Mouse (Mus musculus): Measurements from ENCODE around the gene Tll2. TPM values are rescaled to one million over a fixed set of nuclear protein-coding genes. Genes with fewer than 3 reads are reported as not detected.

Tll2 gene
- polyA plus RNA-seq, 1 experiment = not detected

DNA sequence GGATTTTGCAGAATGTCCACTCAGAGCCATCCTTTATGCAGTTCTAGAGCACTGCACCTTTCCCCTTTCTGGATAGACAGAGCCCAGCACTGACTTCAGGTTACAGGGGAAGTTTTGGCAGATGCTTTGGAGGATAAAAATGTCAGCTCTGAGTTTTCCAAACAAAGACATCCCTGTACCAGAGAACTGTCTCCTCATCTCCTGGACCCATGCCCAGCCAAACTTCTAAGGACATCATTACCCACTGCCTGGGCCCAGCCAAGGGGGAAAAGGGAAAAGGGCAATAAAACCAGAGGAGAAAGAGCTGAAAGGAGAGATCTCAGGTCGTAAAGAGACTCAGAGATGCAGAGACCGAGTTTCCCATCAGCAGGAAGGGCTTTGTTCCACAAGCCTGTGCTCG is 83.6 kb downstream of the Tll2 start:
- Histone ChIP-seq H3ac (ENCODE audit: control insufficient read depth, insufficient read length, low read depth) (no peak overlapping the region), H3K36me3 (ENCODE audit: control insufficient read depth, insufficient read depth) (no peaks in the 10 kb centered on the region), H3K79me3 (ENCODE audit: low read depth) (no peaks in the 10 kb centered on the region), H3K27me3 (ENCODE audit: control insufficient read depth, insufficient read depth, insufficient read length) (peaks cover 32% of the 10 kb centered on the region), H3K4me3 (ENCODE audit: insufficient read depth, poor library complexity, severe bottlenecking) (no peak overlapping the region), H3K79me2 (ENCODE audit: control insufficient read depth, insufficient read depth) (no peaks in the 10 kb centered on the region)
- TF ChIP-seq MYOG (IDR thresholded peaks at IDR 0.05; ENCODE audit: control insufficient read depth, extremely low read depth, insufficient read length) = no peak
- TF ChIP-seq USF1 (IDR thresholded peaks at IDR 0.05; ENCODE audit: low read depth) = no peak
- TF ChIP-seq MYOD1 (IDR thresholded peaks at IDR 0.05; ENCODE audit: control insufficient read depth, insufficient read length, low read depth) = no peak
- no peak for TF ChIP-seq CTCF (IDR thresholded peaks at IDR 0.05; ENCODE audit: control insufficient read depth, insufficient read depth, insufficient read length)
- no peak for TF ChIP-seq MAX (IDR thresholded peaks at IDR 0.05)
- no peak for TF ChIP-seq FOSL1 (IDR thresholded peaks at IDR 0.05; ENCODE audit: insufficient read depth, low read length, poor library complexity, severe bottlenecking)
- no peak for TF ChIP-seq CEBPB (IDR thresholded peaks at IDR 0.05; ENCODE audit: low read depth)

DNA sequence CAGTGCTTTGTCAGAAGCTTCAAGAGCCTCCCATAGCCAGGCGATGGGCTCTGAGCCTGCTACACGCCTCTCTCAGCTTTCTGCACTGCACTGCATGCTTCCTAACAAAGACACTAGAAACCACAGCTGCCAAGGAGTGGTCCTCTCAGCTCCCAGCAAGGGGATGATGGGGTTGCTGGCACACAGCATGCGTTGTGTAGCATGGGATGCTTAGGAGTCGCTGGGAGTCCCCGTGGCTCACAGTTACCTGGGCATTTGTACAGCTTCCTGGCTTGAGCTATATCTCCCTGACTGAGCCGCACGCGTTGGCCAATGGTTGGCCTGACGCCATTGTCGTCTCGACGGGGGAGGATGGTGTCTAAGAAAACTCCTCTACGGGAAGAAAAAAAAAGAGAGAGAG is 86.7 kb downstream of the Tll2 start:
- Histone ChIP-seq H3K79me2 (ENCODE audit: control insufficient read depth, insufficient read depth) (no peaks in the 10 kb centered on the region), H3ac (ENCODE audit: control insufficient read depth, insufficient read length, low read depth) (no peak overlapping the region), H3K4me3 (ENCODE audit: insufficient read depth, poor library complexity, severe bottlenecking) (no peak overlapping the region), H3K79me3 (ENCODE audit: low read depth) (no peaks in the 10 kb centered on the region), H3K27me3 (ENCODE audit: control insufficient read depth, insufficient read depth, insufficient read length) (peaks cover 41% of the 10 kb centered on the region), H3K36me3 (ENCODE audit: control insufficient read depth, insufficient read depth) (no peaks in the 10 kb centered on the region)
- TF ChIP-seq FOSL1 (IDR thresholded peaks at IDR 0.05; ENCODE audit: insufficient read depth, low read length, poor library complexity, severe bottlenecking) (no peak), MYOG (IDR thresholded peaks at IDR 0.05; ENCODE audit: control insufficient read depth, extremely low read depth, insufficient read length) (no peak), CEBPB (IDR thresholded peaks at IDR 0.05; ENCODE audit: low read depth) (no peak), MAX (IDR thresholded peaks at IDR 0.05) (no peak), CTCF (IDR thresholded peaks at IDR 0.05; ENCODE audit: control insufficient read depth, insufficient read depth, insufficient read length) (no peak), MYOD1 (IDR thresholded peaks at IDR 0.05; ENCODE audit: control insufficient read depth, insufficient read length, low read depth) (no peak), USF1 (IDR thresholded peaks at IDR 0.05; ENCODE audit: low read depth) (no peak)

DNA sequence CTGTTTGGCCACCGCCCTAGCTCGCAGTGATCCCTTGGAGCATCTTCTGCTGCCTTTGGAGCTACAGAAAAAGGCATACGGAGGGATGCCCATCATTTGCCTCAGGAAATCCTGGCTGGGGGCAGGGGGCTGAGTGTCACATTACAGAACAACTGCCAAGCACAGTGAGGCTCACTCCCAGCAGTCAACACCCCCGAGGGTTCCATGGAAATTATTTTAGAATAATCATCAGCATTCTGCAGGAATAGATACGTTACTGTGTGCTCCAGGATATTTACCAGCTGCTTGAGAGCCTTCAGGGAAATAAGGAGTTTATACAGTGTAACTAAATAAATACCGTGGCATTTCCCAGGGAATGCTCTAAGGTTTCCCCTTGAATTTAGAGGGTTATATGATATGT is 88.3 kb downstream of the Tll2 start:
- Histone ChIP-seq H3ac (ENCODE audit: control insufficient read depth, insufficient read length, low read depth) (no peak overlapping the region), H3K27me3 (ENCODE audit: control insufficient read depth, insufficient read depth, insufficient read length) (peaks cover 55% of the 10 kb centered on the region), H3K79me2 (ENCODE audit: control insufficient read depth, insufficient read depth) (no peaks in the 10 kb centered on the region), H3K79me3 (ENCODE audit: low read depth) (no peaks in the 10 kb centered on the region), H3K4me3 (ENCODE audit: insufficient read depth, poor library complexity, severe bottlenecking) (no peak overlapping the region), H3K36me3 (ENCODE audit: control insufficient read depth, insufficient read depth) (no peaks in the 10 kb centered on the region)
- TF ChIP-seq MYOG (IDR thresholded peaks at IDR 0.05; ENCODE audit: control insufficient read depth, extremely low read depth, insufficient read length) (no peak), MAX (IDR thresholded peaks at IDR 0.05) (no peak), USF1 (IDR thresholded peaks at IDR 0.05; ENCODE audit: low read depth) (no peak), FOSL1 (IDR thresholded peaks at IDR 0.05; ENCODE audit: insufficient read depth, low read length, poor library complexity, severe bottlenecking) (no peak), MYOD1 (IDR thresholded peaks at IDR 0.05; ENCODE audit: control insufficient read depth, insufficient read length, low read depth) (no peak), CTCF (IDR thresholded peaks at IDR 0.05; ENCODE audit: control insufficient read depth, insufficient read depth, insufficient read length) (no peak), CEBPB (IDR thresholded peaks at IDR 0.05; ENCODE audit: low read depth) (no peak)

DNA sequence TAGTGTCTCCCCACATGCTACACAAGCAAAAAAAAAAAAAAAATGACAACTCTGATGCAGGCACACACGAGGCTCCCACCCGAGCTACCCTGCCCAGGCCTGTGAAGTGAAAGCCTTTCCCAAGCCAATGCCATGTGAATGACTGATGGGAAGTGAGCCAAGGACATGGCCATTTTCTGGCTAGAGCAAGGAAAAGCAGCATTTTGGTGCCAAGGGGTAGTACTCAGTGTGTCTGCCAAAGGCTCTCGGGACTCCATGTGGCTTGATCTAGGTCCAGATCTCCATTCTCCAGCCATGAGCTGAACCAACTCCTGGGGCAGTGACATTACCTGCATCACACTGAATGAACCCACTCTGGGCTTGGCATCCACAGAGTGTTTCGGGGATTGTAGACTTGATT is 89.3 kb downstream of the Tll2 start:
- H3K79me2 ChIP-seq (ENCODE audit: control insufficient read depth, insufficient read depth) = no peaks in the 10 kb centered on the region
- no peaks in the 10 kb centered on the region for H3K36me3 ChIP-seq (ENCODE audit: control insufficient read depth, insufficient read depth)
- TF ChIP-seq CEBPB (IDR thresholded peaks at IDR 0.05; ENCODE audit: low read depth) (no peak), MAX (IDR thresholded peaks at IDR 0.05) (no peak), USF1 (IDR thresholded peaks at IDR 0.05; ENCODE audit: low read depth) (no peak), MYOD1 (IDR thresholded peaks at IDR 0.05; ENCODE audit: control insufficient read depth, insufficient read length, low read depth) (no peak), FOSL1 (IDR thresholded peaks at IDR 0.05; ENCODE audit: insufficient read depth, low read length, poor library complexity, severe bottlenecking) (no peak), CTCF (IDR thresholded peaks at IDR 0.05; ENCODE audit: control insufficient read depth, insufficient read depth, insufficient read length) (no peak), MYOG (IDR thresholded peaks at IDR 0.05; ENCODE audit: control insufficient read depth, extremely low read depth, insufficient read length) (no peak)
- no peak overlapping the region for H3K4me3 ChIP-seq (ENCODE audit: insufficient read depth, poor library complexity, severe bottlenecking)
- H3ac ChIP-seq (ENCODE audit: control insufficient read depth, insufficient read length, low read depth) = no peak overlapping the region
- H3K79me3 ChIP-seq (ENCODE audit: low read depth) = no peaks in the 10 kb centered on the region
- H3K27me3 ChIP-seq (ENCODE audit: control insufficient read depth, insufficient read depth, insufficient read length) = peaks cover 61% of the 10 kb centered on the region

DNA sequence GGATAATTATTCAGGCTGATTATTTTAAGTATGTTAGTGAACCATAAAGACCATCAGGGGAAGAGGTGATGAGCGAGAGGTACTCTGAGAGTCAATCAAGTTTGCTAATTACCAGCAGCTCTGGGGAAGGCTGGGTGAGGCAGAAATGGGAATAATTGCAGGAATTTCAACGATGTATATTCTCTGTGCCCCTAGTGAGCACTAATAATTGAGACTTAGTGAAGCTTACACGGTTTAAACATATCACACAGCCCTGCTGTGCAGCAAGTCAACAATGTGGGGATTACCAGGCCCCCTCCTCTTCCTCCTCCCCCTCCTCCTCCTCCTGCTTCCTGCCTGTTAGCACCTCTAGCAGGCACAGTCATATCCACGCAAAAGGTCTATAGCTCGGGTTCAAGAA is 92.0 kb downstream of the Tll2 start:
- Histone ChIP-seq H3K79me2 (ENCODE audit: control insufficient read depth, insufficient read depth) (no peaks in the 10 kb centered on the region), H3K27me3 (ENCODE audit: control insufficient read depth, insufficient read depth, insufficient read length) (peaks cover 73% of the 10 kb centered on the region), H3ac (ENCODE audit: control insufficient read depth, insufficient read length, low read depth) (no peak overlapping the region), H3K79me3 (ENCODE audit: low read depth) (no peaks in the 10 kb centered on the region), H3K36me3 (ENCODE audit: control insufficient read depth, insufficient read depth) (no peaks in the 10 kb centered on the region), H3K4me3 (ENCODE audit: insufficient read depth, poor library complexity, severe bottlenecking) (no peak overlapping the region)
- no peak for TF ChIP-seq FOSL1 (IDR thresholded peaks at IDR 0.05; ENCODE audit: insufficient read depth, low read length, poor library complexity, severe bottlenecking)
- TF ChIP-seq USF1 (IDR thresholded peaks at IDR 0.05; ENCODE audit: low read depth) = no peak
- TF ChIP-seq CTCF (IDR thresholded peaks at IDR 0.05; ENCODE audit: control insufficient read depth, insufficient read depth, insufficient read length) = no peak

DNA sequence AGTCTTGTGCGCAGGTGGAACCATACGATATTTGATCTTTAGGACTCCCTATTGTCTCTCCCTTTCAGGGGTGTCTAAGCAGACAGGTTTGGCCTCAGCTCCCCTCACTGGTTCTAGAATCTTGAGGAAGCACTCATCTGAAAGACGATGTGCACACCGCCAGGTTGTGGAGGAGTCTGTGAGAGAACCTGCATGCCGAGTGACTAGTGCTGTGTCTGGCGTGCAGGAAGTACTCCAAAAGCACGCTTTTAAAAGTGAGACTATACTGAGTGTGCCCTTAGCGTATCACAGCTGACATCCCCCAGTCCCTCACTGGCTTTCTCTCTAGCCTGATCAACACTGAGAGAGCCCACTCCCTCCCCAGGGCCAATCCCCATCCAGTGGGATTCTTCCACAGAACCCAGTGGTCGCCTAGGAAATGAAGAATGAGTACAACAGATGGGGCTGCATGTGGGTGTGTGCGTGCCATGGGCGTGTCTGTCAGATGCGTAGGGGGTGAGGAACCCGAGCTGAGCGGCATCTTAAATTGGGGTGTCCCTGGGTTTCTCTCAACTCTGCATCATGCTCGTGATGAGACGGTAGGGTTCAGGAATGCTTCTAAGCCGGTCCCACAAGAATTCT is 92.6 kb downstream of the Tll2 start:
- Histone ChIP-seq H3K4me3 (ENCODE audit: insufficient read depth, poor library complexity, severe bottlenecking) (no peak overlapping the region), H3K79me2 (ENCODE audit: control insufficient read depth, insufficient read depth) (no peaks in the 10 kb centered on the region), H3K36me3 (ENCODE audit: control insufficient read depth, insufficient read depth) (no peaks in the 10 kb centered on the region), H3K79me3 (ENCODE audit: low read depth) (no peaks in the 10 kb centered on the region), H3ac (ENCODE audit: control insufficient read depth, insufficient read length, low read depth) (no peak overlapping the region), H3K27me3 (ENCODE audit: control insufficient read depth, insufficient read depth, insufficient read length) (peaks cover 73% of the 10 kb centered on the region)
- TF ChIP-seq CEBPB (IDR thresholded peaks at IDR 0.05; ENCODE audit: low read depth) = no peak
- no peak for TF ChIP-seq FOSL1 (IDR thresholded peaks at IDR 0.05; ENCODE audit: insufficient read depth, low read length, poor library complexity, severe bottlenecking)
- no peak for TF ChIP-seq MYOG (IDR thresholded peaks at IDR 0.05; ENCODE audit: control insufficient read depth, extremely low read depth, insufficient read length)
- no peak for TF ChIP-seq MYOD1 (IDR thresholded peaks at IDR 0.05; ENCODE audit: control insufficient read depth, insufficient read length, low read depth)
- TF ChIP-seq USF1 (IDR thresholded peaks at IDR 0.05; ENCODE audit: low read depth) = no peak
- TF ChIP-seq CTCF (IDR thresholded peaks at IDR 0.05; ENCODE audit: control insufficient read depth, insufficient read depth, insufficient read length) = no peak
- TF ChIP-seq MAX (IDR thresholded peaks at IDR 0.05) = no peak

Measured in C2C12 (cell line).